Mouse (Mus musculus): ENCODE measurements at regions not wholly inside any gene's neighbourhood (a gene's known extent, or its start where the extent isn't known, plus 50 kb on each side); places are given as distances from the start of the nearest gene placed in this dataset.

- TF ChIP-seq CTCF (IDR thresholded peaks at IDR 0.05; ENCODE audit: low read depth, low read length): no peak
- TF ChIP-seq POLR2A (IDR thresholded peaks at IDR 0.05; ENCODE audit: extremely low read depth, insufficient read depth, low read length): no peak
These were observed 171.8 kb upstream of the Fer start for GRCm38 (mm10) chr17:63690829-63691689.
